Mouse (Mus musculus) cerebellum, adult (tissue): ENCODE results near the gene Rpgrip1.

ENCODE experiments used
- ATAC-seq: cut with Nextera tagmentation; 2 replicates; pipeline ENCODE4 v1.9.2; 2017; ENCODE audit warnings: mild to moderate bottlenecking, moderate library complexity, mixed read lengths; ENCODE audit not compliant: insufficient number of reproducible peaks, low FRiP score, low TSS enrichment

Gene Rpgrip1

GRCm38 (mm10) chr14:52196230-52197155 is 86.0 kb downstream of the Rpgrip1 start:
- 0 out of 2 replicates have a peak, but pooled peaks have one; percentile 8 for ATAC-seq

GRCm38 (mm10) chr14:52197156-52197878 is 86.8 kb downstream of the Rpgrip1 start, which contains the start of gene Supt16:
Supt16 (minus strand) TSS chr14:52197416.
- peak; percentile 91 for ATAC-seq

- no peak for ATAC-seq
Measured at GRCm38 (mm10) chr14:52198141-52198540, 87.6 kb downstream of the Rpgrip1 start.

- ATAC-seq = no peak
Measured at GRCm38 (mm10) chr14:52199412-52199811, 88.9 kb downstream of the Rpgrip1 start.
